Mouse (Mus musculus): Measurements from ENCODE around the gene Lrp3.
"Not testable (repeated sequence)": the region's sequence is repeated elsewhere in the genome, so short reads cannot be mapped to it uniquely, and the experiment has no call there.

Gene Lrp3

GRCm38 (mm10) chr7:35215225-35215624, at the start of gene Lrp3:
TSS of gene Lrp3 (minus strand) at chr7:35215498.
- peak; percentile 87 for ATAC-seq (ENCODE audit: low TSS enrichment)

GRCm38 (mm10) chr7:35264746-35265145, 49.4 kb upstream of the Lrp3 start:
- peak; percentile 52 for ATAC-seq (ENCODE audit: low TSS enrichment)

DNA sequence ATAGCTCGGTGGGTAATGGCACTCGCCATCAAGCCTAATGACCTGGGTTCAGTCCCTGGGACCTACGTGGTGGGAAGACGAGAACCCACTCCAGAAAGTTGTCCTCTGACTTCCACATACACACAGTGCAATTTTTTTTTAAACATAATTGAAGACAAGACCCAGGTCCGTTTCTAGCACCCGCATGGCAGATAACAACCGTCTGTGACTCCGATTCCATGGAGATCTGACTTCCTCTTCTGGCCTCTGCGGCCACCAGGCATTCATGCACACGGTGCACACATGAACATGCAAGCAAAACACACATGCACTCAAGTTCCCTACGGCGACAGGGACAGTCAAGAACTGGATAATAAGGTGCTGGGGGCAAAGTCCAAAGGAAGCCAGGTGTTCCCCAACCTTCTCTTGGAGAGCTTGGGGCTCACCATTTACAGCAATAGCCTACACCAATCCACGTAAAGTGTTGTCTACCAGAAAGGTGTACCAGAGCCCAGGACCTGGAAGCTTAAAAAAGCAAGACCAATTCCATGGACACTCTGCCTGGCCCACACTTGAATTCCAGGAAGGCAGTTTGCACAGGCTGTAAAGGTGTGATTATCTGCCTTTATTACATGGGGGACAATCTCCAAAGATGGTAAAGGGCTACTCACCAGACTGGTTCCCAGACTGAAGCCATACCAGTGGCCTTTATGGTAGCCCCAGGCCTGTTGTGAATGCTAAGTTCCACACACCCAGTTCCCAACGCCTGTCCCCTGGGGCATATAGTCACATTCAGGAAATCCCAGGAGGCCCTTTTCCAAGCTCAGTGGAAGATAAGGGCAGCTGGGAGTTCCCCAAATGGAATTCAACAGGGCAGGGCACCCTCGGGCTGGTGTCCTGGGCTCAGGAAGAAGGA, 48.5 kb upstream of the Lrp3 start:
- ATAC-seq (ENCODE audit: low TSS enrichment) = no peak

DNA sequence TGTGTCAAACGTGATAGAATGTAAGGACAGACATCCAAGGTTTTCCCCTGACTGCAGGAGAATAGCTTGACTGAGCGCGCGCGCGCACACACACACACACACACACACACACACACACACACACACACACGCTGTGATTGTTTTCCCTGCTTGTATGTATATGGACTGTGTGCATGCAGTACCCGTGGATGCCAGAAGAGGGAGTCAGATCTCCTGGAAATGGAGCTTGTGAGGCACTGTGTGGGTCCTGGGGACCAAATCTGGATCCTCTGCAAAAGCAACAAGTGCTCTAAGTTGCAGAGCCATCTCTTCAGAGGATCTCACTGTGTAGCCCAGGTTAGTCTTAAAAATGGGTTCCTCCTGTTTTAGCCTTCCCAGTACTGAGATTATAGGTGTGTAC, 44.1 kb upstream of the Lrp3 start:
- ATAC-seq (ENCODE audit: low TSS enrichment) = no peak

DNA sequence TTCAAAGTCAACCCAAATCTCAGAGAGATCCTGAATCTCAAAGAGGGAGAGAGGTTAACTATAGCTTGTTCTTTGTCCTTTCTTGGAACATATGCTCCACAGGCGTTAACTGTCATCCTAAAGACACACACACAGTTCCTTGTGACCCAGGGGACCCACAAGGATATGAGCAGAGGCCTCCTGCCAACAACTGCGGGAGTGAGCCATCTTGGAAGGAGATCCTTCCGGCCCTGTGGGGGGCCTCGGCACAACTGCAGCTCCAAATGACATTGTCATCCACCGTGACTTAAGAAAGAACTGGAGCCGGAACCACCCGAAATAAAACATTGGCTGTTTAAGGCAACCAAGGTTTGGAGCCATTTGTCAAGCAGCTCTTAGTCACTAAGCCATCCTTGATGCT, 43.0 kb upstream of the Lrp3 start:
- ATAC-seq (ENCODE audit: low TSS enrichment) = no peak

GRCm38 (mm10) chr7:35252041-35252558, 36.8 kb upstream of the Lrp3 start:
- ATAC-seq (ENCODE audit: low TSS enrichment) = peak; percentile 76; the same call in 1 of the 2 replicates

GRCm38 (mm10) chr7:35237935-35238334, 22.6 kb upstream of the Lrp3 start:
- not testable (repeated sequence) for ATAC-seq (ENCODE audit: low TSS enrichment)

DNA sequence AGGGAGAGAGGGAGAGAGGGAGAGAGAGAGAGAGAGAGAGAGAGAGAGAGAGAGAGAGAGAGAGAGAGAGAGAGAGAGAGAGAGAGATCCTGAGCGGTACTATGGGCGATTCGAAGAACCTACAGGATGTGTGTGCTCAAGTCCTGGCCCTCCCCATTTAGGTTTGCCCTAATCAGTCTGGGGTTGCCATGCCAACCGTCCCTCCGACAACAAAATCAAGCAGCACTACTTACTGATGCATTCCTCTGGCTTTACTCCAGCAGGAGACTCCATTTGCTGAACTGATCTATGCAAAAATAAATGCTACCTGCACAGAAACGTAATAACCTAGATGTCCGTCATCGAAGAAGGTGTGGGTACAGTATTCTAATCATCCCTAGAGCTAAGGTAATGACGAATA, 20.0 kb upstream of the Lrp3 start:
- peak; percentile 48; the same call in 1 of the 2 replicates for ATAC-seq (ENCODE audit: low TSS enrichment)

- ATAC-seq (ENCODE audit: low TSS enrichment) = peak; percentile 87
Measured at GRCm38 (mm10) chr7:35234361-35235245, 19.3 kb upstream of the Lrp3 start.

GRCm38 (mm10) chr7:35233861-35234260, 18.6 kb upstream of the Lrp3 start:
- ATAC-seq (ENCODE audit: low TSS enrichment) = no peak

GRCm38 (mm10) chr7:35232796-35233455, 17.6 kb upstream of the Lrp3 start:
- ATAC-seq (ENCODE audit: low TSS enrichment) = no peak

DNA sequence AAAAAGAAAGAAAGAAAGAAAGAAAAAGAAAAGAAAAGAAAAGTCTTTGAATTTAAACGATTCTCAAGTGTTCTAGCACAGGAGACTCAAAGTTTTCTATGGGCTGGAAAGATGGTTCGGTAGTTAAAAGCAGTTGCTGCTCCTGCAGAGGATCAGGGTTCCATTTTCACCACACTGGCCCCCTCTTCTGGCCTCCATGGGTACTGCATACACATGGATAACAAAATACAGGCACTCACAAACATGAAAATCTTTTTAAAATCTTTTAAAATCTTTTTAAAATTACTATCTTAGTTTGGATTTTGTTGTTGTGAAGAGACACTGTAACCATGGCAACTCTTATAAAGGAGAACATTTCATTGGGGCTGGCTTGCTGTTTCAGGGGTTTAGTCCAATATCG, 15.0 kb upstream of the Lrp3 start:
- ATAC-seq (ENCODE audit: low TSS enrichment) = no peak

GRCm38 (mm10) chr7:35220694-35221365, 5.5 kb upstream of the Lrp3 start:
- ATAC-seq (ENCODE audit: low TSS enrichment) = no peak

- no peak for ATAC-seq (ENCODE audit: low TSS enrichment)
Measured at GRCm38 (mm10) chr7:35215731-35216130, 433 bp upstream of the Lrp3 start.

- peak; percentile 35 for ATAC-seq (ENCODE audit: low TSS enrichment)
Measured at GRCm38 (mm10) chr7:35214442-35215222, 666 bp downstream of the Lrp3 start.

GRCm38 (mm10) chr7:35211791-35212190, 3.5 kb downstream of the Lrp3 start:
- no peak for ATAC-seq (ENCODE audit: low TSS enrichment)

DNA sequence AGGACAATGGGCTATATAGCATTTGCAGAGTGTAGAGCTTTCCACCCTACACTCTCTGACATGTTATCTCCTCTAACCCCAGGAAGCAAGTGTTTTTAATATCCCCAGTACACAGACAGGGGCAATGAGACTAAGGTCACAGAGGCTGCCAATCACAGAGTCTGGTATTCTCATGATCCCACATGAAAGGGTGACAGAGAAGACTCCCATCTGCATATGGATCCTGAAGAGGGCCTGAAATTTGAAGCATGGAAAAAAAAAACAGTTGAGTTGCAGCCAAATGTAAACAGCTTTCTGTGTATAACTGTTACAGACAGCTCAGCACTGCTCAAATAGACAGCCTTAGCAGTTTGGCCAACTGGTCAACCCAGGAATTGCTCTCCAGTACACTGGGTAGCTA, 15.5 kb downstream of the Lrp3 start:
- no peak for ATAC-seq (ENCODE audit: low TSS enrichment)

GRCm38 (mm10) chr7:35198981-35199754, 16.1 kb downstream of the Lrp3 start:
- no peak for ATAC-seq (ENCODE audit: low TSS enrichment)

DNA sequence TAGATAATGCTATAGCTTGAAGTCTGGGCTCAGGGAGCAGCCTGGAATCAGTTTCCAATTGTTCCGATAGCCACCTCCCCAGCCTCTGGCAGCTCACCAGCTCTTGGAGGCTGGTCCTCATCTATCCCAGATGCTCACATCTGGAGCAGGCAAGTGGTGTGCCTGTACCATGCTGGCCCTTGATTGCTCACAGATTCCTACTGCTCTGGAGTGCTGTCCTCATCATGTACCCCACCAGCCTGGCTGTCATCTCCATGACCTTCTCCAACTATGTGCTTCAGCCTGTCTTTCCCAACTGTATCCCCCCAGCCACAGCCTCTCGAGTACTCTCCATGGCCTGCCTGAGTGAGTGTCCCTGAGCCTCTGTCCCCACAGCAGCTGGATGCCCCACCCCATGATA, 18.3 kb downstream of the Lrp3 start:
- no peak for ATAC-seq (ENCODE audit: low TSS enrichment)

GRCm38 (mm10) chr7:35191276-35191675, 24.0 kb downstream of the Lrp3 start:
- ATAC-seq (ENCODE audit: low TSS enrichment) = no peak

Measured in frontal cortex, adult (tissue).